Mouse (Mus musculus): Measurements from ENCODE around the gene Vegfa. TPM values are rescaled to one million over a fixed set of nuclear protein-coding genes. Genes with fewer than 3 reads are reported as not detected.

The Vegfa gene
- polyA plus RNA-seq, 1 experiment from 2014 or later: 3.3 TPM

GRCm38 (mm10) chr17:46012211-46012610 is 20.0 kb downstream of the Vegfa start:
- WGBS: 80% methylated on average over 8 of the region's 8 CpGs
- H3K9me3 ChIP-seq (ENCODE audit: control insufficient read depth, low read length): no peaks in the 10 kb centered on the region; the same call in 1 of the 2 replicates
- DNase-seq (ENCODE audit: low spot score): no peak
- ATAC-seq (ENCODE audit: insufficient number of reproducible peaks, low FRiP score, low TSS enrichment, low read depth): no peak
- no peaks in the 10 kb centered on the region for H3K27me3 ChIP-seq (ENCODE audit: control insufficient read depth, insufficient read depth, low read length)
- no peak overlapping the region for H3K4me3 ChIP-seq (ENCODE audit: low read depth, low read length)
- H3K27ac ChIP-seq (replicated peaks; ENCODE audit: low read depth, low read length): no peak overlapping the region
- peaks cover 3% of the 10 kb centered on the region; the same call in 1 of the 2 replicates for H3K36me3 ChIP-seq (ENCODE audit: control insufficient read depth, insufficient read depth, low read length)
- no peak overlapping the region for H3K9ac ChIP-seq (ENCODE audit: low read length)
- no peaks in the 10 kb centered on the region for H3K4me1 ChIP-seq (ENCODE audit: control insufficient read depth, insufficient read depth, low read length)
- H3K4me2 ChIP-seq (ENCODE audit: low read depth, severe bottlenecking): no peak overlapping the region

- H3K36me3 ChIP-seq (ENCODE audit: control insufficient read depth, insufficient read depth, low read length): no peaks in the 10 kb centered on the region
- no peak overlapping the region for H3K9ac ChIP-seq (ENCODE audit: low read length)
- WGBS: 89% methylated on average over 6 of the region's 6 CpGs
- no peaks in the 10 kb centered on the region; the same call in 1 of the 2 replicates for H3K4me1 ChIP-seq (ENCODE audit: control insufficient read depth, insufficient read depth, low read length)
- no peaks in the 10 kb centered on the region; the same call in 1 of the 2 replicates for H3K9me3 ChIP-seq (ENCODE audit: control insufficient read depth, low read length)
- ATAC-seq (ENCODE audit: insufficient number of reproducible peaks, low FRiP score, low TSS enrichment, low read depth): no peak
- H3K27ac ChIP-seq (replicated peaks; ENCODE audit: low read depth, low read length): no peak overlapping the region
- H3K27me3 ChIP-seq (ENCODE audit: control insufficient read depth, insufficient read depth, low read length): no peaks in the 10 kb centered on the region
- H3K4me2 ChIP-seq (ENCODE audit: low read depth, severe bottlenecking): no peak overlapping the region
- DNase-seq (ENCODE audit: low spot score): no peak
- H3K4me3 ChIP-seq (ENCODE audit: low read depth, low read length): no peak overlapping the region
These were observed 21.7 kb downstream of the Vegfa start for GRCm38 (mm10) chr17:46010462-46010861.

GRCm38 (mm10) chr17:46009182-46009581 is 23.0 kb downstream of the Vegfa start:
- Histone ChIP-seq H3K9ac (ENCODE audit: low read length) (no peak overlapping the region), H3K27ac (replicated peaks; ENCODE audit: low read depth, low read length) (no peak overlapping the region), H3K27me3 (ENCODE audit: control insufficient read depth, insufficient read depth, low read length) (no peaks in the 10 kb centered on the region), H3K4me3 (ENCODE audit: low read depth, low read length) (no peak overlapping the region), H3K4me2 (ENCODE audit: low read depth, severe bottlenecking) (no peak overlapping the region), H3K4me1 (ENCODE audit: control insufficient read depth, insufficient read depth, low read length) (peaks cover 4% of the 10 kb centered on the region; the same call in 1 of the 2 replicates), H3K36me3 (ENCODE audit: control insufficient read depth, insufficient read depth, low read length) (no peaks in the 10 kb centered on the region), H3K9me3 (ENCODE audit: control insufficient read depth, low read length) (no peaks in the 10 kb centered on the region; the same call in 1 of the 2 replicates)
- no peak for DNase-seq (ENCODE audit: low spot score)
- WGBS: 48% methylated on average over 7 of the region's 7 CpGs
- ATAC-seq (ENCODE audit: insufficient number of reproducible peaks, low FRiP score, low TSS enrichment, low read depth): no peak

- Histone ChIP-seq H3K9me3 (ENCODE audit: control insufficient read depth, low read length) (no peaks in the 10 kb centered on the region; the same call in 1 of the 2 replicates), H3K27me3 (ENCODE audit: control insufficient read depth, insufficient read depth, low read length) (no peaks in the 10 kb centered on the region), H3K9ac (ENCODE audit: low read length) (no peak overlapping the region), H3K4me3 (ENCODE audit: low read depth, low read length) (no peak overlapping the region), H3K36me3 (ENCODE audit: control insufficient read depth, insufficient read depth, low read length) (no peaks in the 10 kb centered on the region), H3K4me1 (ENCODE audit: control insufficient read depth, insufficient read depth, low read length) (peaks cover 4% of the 10 kb centered on the region; the same call in 1 of the 2 replicates), H3K4me2 (ENCODE audit: low read depth, severe bottlenecking) (no peak overlapping the region), H3K27ac (replicated peaks; ENCODE audit: low read depth, low read length) (no peak overlapping the region)
- ATAC-seq (ENCODE audit: insufficient number of reproducible peaks, low FRiP score, low TSS enrichment, low read depth): no peak
- WGBS: 74% methylated on average over 3 of the region's 3 CpGs
- DNase-seq (ENCODE audit: low spot score): no peak
These were observed 26.7 kb downstream of the Vegfa start for GRCm38 (mm10) chr17:46005458-46005857.

DNA sequence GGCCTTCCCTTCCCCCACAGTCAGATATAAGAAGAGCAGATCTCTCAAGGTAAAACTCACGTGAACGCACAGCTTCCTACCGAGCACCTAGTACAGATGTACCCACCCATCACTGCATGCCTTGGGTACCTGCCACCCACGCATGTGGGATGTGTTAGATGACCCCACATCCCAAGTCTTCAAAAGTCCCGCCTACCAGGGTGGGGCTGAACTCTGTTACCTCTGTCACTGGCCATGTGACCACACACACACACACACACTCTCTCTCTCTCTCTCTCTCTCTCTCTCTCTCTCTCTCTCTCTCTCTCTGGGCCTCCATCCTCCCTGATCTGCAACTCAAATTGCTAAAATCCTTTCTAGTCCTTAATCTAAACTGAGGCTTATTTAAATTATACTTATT is 27.7 kb downstream of the Vegfa start:
- H3K9ac ChIP-seq (ENCODE audit: low read length): no peak overlapping the region
- no peaks in the 10 kb centered on the region; the same call in 1 of the 2 replicates for H3K9me3 ChIP-seq (ENCODE audit: control insufficient read depth, low read length)
- H3K27ac ChIP-seq (replicated peaks; ENCODE audit: low read depth, low read length): no peak overlapping the region
- H3K4me3 ChIP-seq (ENCODE audit: low read depth, low read length): no peak overlapping the region
- H3K36me3 ChIP-seq (ENCODE audit: control insufficient read depth, insufficient read depth, low read length): no peaks in the 10 kb centered on the region
- no peaks in the 10 kb centered on the region for H3K27me3 ChIP-seq (ENCODE audit: control insufficient read depth, insufficient read depth, low read length)
- no peak for DNase-seq (ENCODE audit: low spot score)
- ATAC-seq (ENCODE audit: insufficient number of reproducible peaks, low FRiP score, low TSS enrichment, low read depth): no peak
- WGBS: 77% methylated on average over 5 of the region's 5 CpGs
- H3K4me1 ChIP-seq (ENCODE audit: control insufficient read depth, insufficient read depth, low read length): peaks cover 4% of the 10 kb centered on the region; the same call in 1 of the 2 replicates
- no peak overlapping the region for H3K4me2 ChIP-seq (ENCODE audit: low read depth, severe bottlenecking)

DNA sequence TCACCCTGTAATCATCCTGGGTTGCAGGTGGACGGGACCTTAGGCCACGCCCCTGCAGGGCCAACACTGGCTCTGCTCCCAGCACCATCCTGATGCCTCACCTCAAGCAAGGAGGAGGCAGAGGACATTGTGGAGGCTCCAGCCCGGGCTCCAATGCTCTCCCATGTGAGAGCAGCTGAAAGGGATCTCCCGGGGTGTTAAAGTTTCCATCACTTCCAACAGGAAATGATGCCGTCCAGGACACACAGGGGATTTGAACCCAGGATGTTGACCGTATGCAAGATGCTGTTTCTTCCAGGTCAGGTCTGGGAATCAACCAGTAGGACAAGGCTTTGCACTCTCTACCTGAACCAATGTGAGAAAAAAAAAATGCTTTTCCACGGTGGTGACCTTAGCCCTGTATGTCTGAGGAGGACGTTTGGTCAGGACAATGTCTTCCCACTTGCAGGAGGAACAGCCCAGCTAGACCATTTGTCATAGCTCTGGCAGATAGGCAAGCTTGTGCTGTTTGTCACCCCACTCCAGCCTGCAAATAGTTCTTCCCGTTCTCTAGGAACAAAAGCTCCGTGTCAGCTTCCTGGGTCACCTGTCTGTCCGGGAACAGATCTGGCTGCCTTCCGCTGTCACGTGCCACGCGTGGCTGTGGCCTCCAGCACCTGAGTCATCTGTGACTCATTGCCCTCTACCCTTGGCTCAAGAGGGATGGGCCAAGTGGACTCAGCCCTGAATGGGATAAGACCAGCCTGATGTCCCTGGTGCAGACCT is 28.3 kb downstream of the Vegfa start:
- no peak for DNase-seq (ENCODE audit: low spot score)
- H3K27ac ChIP-seq (replicated peaks; ENCODE audit: low read depth, low read length): no peak overlapping the region
- ATAC-seq (ENCODE audit: insufficient number of reproducible peaks, low FRiP score, low TSS enrichment, low read depth): no peak
- no peaks in the 10 kb centered on the region; the same call in 1 of the 2 replicates for H3K9me3 ChIP-seq (ENCODE audit: control insufficient read depth, low read length)
- no peak overlapping the region for H3K9ac ChIP-seq (ENCODE audit: low read length)
- H3K4me3 ChIP-seq (ENCODE audit: low read depth, low read length): no peak overlapping the region
- 79% methylated on average over 15 of the region's 15 CpGs for WGBS
- peaks cover 4% of the 10 kb centered on the region; the same call in 1 of the 2 replicates for H3K4me1 ChIP-seq (ENCODE audit: control insufficient read depth, insufficient read depth, low read length)
- no peaks in the 10 kb centered on the region for H3K27me3 ChIP-seq (ENCODE audit: control insufficient read depth, insufficient read depth, low read length)
- H3K36me3 ChIP-seq (ENCODE audit: control insufficient read depth, insufficient read depth, low read length): no peaks in the 10 kb centered on the region
- H3K4me2 ChIP-seq (ENCODE audit: low read depth, severe bottlenecking): no peak overlapping the region

DNA sequence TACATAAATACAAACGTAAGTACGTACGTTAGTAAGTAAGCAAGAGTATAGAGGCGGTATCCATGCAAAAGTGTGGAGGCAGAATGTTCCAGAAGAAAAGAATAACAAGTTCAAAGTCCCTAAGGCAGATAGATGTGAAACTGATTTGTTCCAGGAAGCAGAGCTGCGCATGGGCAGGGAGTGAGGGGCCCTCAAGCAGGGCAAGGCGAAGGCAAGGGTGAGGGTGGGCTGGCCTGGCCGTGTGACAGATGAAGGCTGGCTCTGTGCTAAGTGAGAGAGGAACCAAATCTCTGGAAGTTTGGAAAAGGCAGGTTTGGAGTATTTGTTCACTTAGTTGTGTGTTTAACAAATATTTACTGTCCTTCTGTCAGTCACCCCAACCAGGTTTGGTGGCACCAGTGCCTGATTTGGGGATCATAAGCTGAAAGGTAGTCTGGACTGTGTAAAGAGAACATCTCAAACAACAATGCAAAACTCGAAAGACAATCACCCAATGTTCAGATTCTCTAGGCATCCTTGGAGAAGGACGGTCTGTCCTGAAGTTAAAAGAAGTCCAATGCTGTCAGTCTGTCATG is 32.7 kb downstream of the Vegfa start:
- 83% methylated on average over 9 of the region's 9 CpGs for WGBS
- DNase-seq (ENCODE audit: low spot score): no peak
- ATAC-seq (ENCODE audit: insufficient number of reproducible peaks, low FRiP score, low TSS enrichment, low read depth): no peak

DNA sequence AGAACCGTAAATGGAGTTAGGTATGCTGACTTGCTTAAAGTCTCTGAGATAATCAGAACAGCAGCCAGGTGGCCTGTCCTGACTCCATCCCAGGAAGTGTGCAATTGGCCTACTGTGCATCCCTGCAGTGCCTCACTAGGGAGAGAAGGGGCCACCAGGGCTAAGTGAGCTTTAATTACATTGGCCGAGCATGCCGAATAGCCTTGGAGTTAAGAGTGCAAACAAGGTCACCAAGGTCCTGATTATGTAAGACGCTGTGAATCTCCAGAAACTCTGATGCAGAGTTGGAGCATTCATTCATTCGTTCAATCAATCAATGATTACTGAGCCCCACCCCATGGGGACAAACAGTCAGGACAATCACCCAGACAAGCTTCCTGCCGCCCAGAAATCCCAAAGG is 33.8 kb downstream of the Vegfa start:
- Histone ChIP-seq H3K4me1 (ENCODE audit: control insufficient read depth, insufficient read depth, low read length) (no peaks in the 10 kb centered on the region), H3K4me3 (ENCODE audit: low read depth, low read length) (no peak overlapping the region), H3K27ac (replicated peaks; ENCODE audit: low read depth, low read length) (no peak overlapping the region), H3K36me3 (ENCODE audit: control insufficient read depth, insufficient read depth, low read length) (no peaks in the 10 kb centered on the region), H3K9me3 (ENCODE audit: control insufficient read depth, low read length) (no peaks in the 10 kb centered on the region), H3K4me2 (ENCODE audit: low read depth, severe bottlenecking) (no peak overlapping the region), H3K27me3 (ENCODE audit: control insufficient read depth, insufficient read depth, low read length) (no peaks in the 10 kb centered on the region), H3K9ac (ENCODE audit: low read length) (no peak overlapping the region)
- DNase-seq (ENCODE audit: low spot score) (no peak), ATAC-seq (ENCODE audit: insufficient number of reproducible peaks, low FRiP score, low TSS enrichment, low read depth) (no peak)
- WGBS: 35% methylated on average over 6 of the region's 6 CpGs

More for the DNA sequence above, 32.7 kb downstream of the Vegfa start:
- Histone ChIP-seq H3K9ac (ENCODE audit: low read length) (no peak overlapping the region), H3K4me1 (ENCODE audit: control insufficient read depth, insufficient read depth, low read length) (no peaks in the 10 kb centered on the region), H3K4me2 (ENCODE audit: low read depth, severe bottlenecking) (no peak overlapping the region), H3K27ac (replicated peaks; ENCODE audit: low read depth, low read length) (no peak overlapping the region), H3K9me3 (ENCODE audit: control insufficient read depth, low read length) (no peaks in the 10 kb centered on the region), H3K4me3 (ENCODE audit: low read depth, low read length) (no peak overlapping the region), H3K36me3 (ENCODE audit: control insufficient read depth, insufficient read depth, low read length) (no peaks in the 10 kb centered on the region), H3K27me3 (ENCODE audit: control insufficient read depth, insufficient read depth, low read length) (no peaks in the 10 kb centered on the region)
